Mouse (Mus musculus) spleen, adult 18-20 months (tissue): ENCODE results near the gene Nek5.
"Not testable (repeated sequence)": the region's sequence is repeated elsewhere in the genome, so short reads cannot be mapped to it uniquely, and the experiment has no call there.

Experiments
- DNase-seq, 2 experiments: peaks; one replicate each; pipeline ENCODE4 v3.0.0; 2022; ENCODE audit warnings: mixed read lengths in 2 of 2

Nek5 gene

GRCm38 (mm10) chr8:22124220-22125152 is at the start of gene Nek5:
Nek5 (minus strand) TSS chr8:22125053.
- peak; percentile 19 to 31 for DNase-seq

GRCm38 (mm10) chr8:22169167-22169566 is 44.3 kb upstream of the Nek5 start:
- no peak for DNase-seq

- peak; percentile 67 to 76 for DNase-seq
Observed at GRCm38 (mm10) chr8:22166080-22166603, 41.3 kb upstream of the Nek5 start, which contains the start of gene Nek3. Nek3 (minus strand) TSS chr8:22166435.

- DNase-seq: no peak
Observed at GRCm38 (mm10) chr8:22165251-22166079, 40.6 kb upstream of the Nek5 start.

- DNase-seq: no peak
Observed at GRCm38 (mm10) chr8:22164431-22164830, 39.6 kb upstream of the Nek5 start.

GRCm38 (mm10) chr8:22162206-22162605 is 37.4 kb upstream of the Nek5 start:
- no peak for DNase-seq

GRCm38 (mm10) chr8:22150345-22150663 is 25.5 kb upstream of the Nek5 start:
- DNase-seq: no peak

GRCm38 (mm10) chr8:22149643-22150344 is 24.9 kb upstream of the Nek5 start:
- no peak for DNase-seq

GRCm38 (mm10) chr8:22148367-22148740 is 23.5 kb upstream of the Nek5 start:
- DNase-seq: no peak

- no peak for DNase-seq
Observed at GRCm38 (mm10) chr8:22147706-22148366, 23.0 kb upstream of the Nek5 start.

- DNase-seq: no peak
Observed at GRCm38 (mm10) chr8:22145831-22146230, 21.0 kb upstream of the Nek5 start.

GRCm38 (mm10) chr8:22143764-22144491 is 19.1 kb upstream of the Nek5 start:
- DNase-seq: no peak

GRCm38 (mm10) chr8:22142592-22142991 is 17.7 kb upstream of the Nek5 start:
- no peak for DNase-seq

GRCm38 (mm10) chr8:22141836-22142385 is 17.1 kb upstream of the Nek5 start:
- no peak for DNase-seq

- not testable (repeated sequence) for DNase-seq
Observed at GRCm38 (mm10) chr8:22136462-22136861, 11.6 kb upstream of the Nek5 start.

GRCm38 (mm10) chr8:22134750-22135135 is 9.9 kb upstream of the Nek5 start:
- no peak for DNase-seq

- DNase-seq: no peak
Observed at GRCm38 (mm10) chr8:22134078-22134749, 9.4 kb upstream of the Nek5 start.

GRCm38 (mm10) chr8:22132062-22132461 is 7.2 kb upstream of the Nek5 start:
- no peak for DNase-seq

GRCm38 (mm10) chr8:22107020-22107419 is 17.8 kb downstream of the Nek5 start:
- DNase-seq: no peak

- DNase-seq: no peak
Observed at GRCm38 (mm10) chr8:22091568-22091967, 33.3 kb downstream of the Nek5 start.

- DNase-seq: no peak
Observed at GRCm38 (mm10) chr8:22089226-22089625, 35.6 kb downstream of the Nek5 start.
